Mouse (Mus musculus) ES-Bruce4 (cell line): ENCODE measurements around the gene Cars2.

Source experiments
- CTCF ChIP-seq: IDR thresholded peaks from one replicate; pipeline ENCODE4 v1.8.1; 2011; ENCODE audit warnings: low read depth, low read length
- EP300 ChIP-seq: IDR thresholded peaks from 2 replicates; pipeline ENCODE4 v1.6.1; 2011; ENCODE audit warnings: low read depth, low read length; ENCODE audit not compliant: insufficient read depth
- POLR2A ChIP-seq: IDR thresholded peaks from one replicate; pipeline ENCODE4 v1.8.1; 2011; ENCODE audit warnings: low read length; ENCODE audit not compliant: insufficient read depth

DNA sequence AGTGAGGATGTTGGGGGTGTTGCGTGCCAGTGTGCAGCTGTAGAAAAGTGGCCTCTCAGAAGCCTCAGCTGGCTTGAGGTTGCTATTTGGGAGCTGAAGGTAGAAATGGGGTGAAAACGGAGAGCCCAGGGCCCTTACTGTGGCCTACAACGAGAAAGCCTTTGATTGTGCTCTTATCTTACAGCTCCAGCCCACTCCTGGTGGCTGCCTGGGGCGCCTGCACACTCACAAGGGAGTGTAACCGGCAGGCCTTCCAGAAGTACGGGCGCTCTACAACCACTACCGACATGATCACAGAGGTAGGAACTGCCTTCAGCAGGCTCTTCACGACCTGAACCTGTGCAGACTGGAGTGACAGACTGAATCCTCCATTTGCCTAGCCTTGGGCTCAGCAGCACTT is 37.9 kb downstream of the Cars2 start:
- no peak for TF ChIP-seq CTCF
- no peak for TF ChIP-seq POLR2A
- no peak for TF ChIP-seq EP300
